Mouse (Mus musculus): Measurements from ENCODE around the gene Srgap2. TPM values are rescaled to one million over a fixed set of nuclear protein-coding genes. Genes with fewer than 3 reads are reported as not detected.

The Srgap2 gene
- polyA plus RNA-seq, 1 experiment from 2014 or later: 19.5 TPM

GRCm38 (mm10) chr1:131514197-131514596 lies 13.0 kb downstream of the Srgap2 start:
- Histone ChIP-seq H3K4me2 (ENCODE audit: low read depth, severe bottlenecking) (no peak overlapping the region), H3K4me1 (ENCODE audit: control insufficient read depth, insufficient read depth, low read length) (no peaks in the 10 kb centered on the region), H3K4me3 (ENCODE audit: low read depth, low read length) (no peak overlapping the region), H3K9me3 (ENCODE audit: control insufficient read depth, low read length) (no peaks in the 10 kb centered on the region), H3K36me3 (ENCODE audit: control insufficient read depth, insufficient read depth, low read length) (no peaks in the 10 kb centered on the region), H3K27me3 (ENCODE audit: control insufficient read depth, insufficient read depth, low read length) (no peaks in the 10 kb centered on the region), H3K27ac (replicated peaks; ENCODE audit: low read depth, low read length) (no peak overlapping the region), H3K9ac (ENCODE audit: low read length) (no peak overlapping the region)
- ATAC-seq (ENCODE audit: insufficient number of reproducible peaks, low FRiP score, low TSS enrichment, low read depth): no peak
- no peak for DNase-seq (ENCODE audit: low spot score)
- 58% methylated on average over 1 of the region's 1 CpGs for WGBS

- DNase-seq (ENCODE audit: low spot score): no peak
- no peaks in the 10 kb centered on the region for H3K36me3 ChIP-seq (ENCODE audit: control insufficient read depth, insufficient read depth, low read length)
- H3K4me2 ChIP-seq (ENCODE audit: low read depth, severe bottlenecking): no peak overlapping the region
- no peak overlapping the region for H3K4me3 ChIP-seq (ENCODE audit: low read depth, low read length)
- H3K27ac ChIP-seq (replicated peaks; ENCODE audit: low read depth, low read length): no peak overlapping the region
- ATAC-seq (ENCODE audit: insufficient number of reproducible peaks, low FRiP score, low TSS enrichment, low read depth): no peak
- WGBS: 97% methylated on average over 2 of the region's 2 CpGs
- no peak overlapping the region for H3K9ac ChIP-seq (ENCODE audit: low read length)
- no peaks in the 10 kb centered on the region for H3K9me3 ChIP-seq (ENCODE audit: control insufficient read depth, low read length)
- no peaks in the 10 kb centered on the region for H3K27me3 ChIP-seq (ENCODE audit: control insufficient read depth, insufficient read depth, low read length)
- H3K4me1 ChIP-seq (ENCODE audit: control insufficient read depth, insufficient read depth, low read length): no peaks in the 10 kb centered on the region
Observed at GRCm38 (mm10) chr1:131513136-131513535, 14.0 kb downstream of the Srgap2 start.

DNA sequence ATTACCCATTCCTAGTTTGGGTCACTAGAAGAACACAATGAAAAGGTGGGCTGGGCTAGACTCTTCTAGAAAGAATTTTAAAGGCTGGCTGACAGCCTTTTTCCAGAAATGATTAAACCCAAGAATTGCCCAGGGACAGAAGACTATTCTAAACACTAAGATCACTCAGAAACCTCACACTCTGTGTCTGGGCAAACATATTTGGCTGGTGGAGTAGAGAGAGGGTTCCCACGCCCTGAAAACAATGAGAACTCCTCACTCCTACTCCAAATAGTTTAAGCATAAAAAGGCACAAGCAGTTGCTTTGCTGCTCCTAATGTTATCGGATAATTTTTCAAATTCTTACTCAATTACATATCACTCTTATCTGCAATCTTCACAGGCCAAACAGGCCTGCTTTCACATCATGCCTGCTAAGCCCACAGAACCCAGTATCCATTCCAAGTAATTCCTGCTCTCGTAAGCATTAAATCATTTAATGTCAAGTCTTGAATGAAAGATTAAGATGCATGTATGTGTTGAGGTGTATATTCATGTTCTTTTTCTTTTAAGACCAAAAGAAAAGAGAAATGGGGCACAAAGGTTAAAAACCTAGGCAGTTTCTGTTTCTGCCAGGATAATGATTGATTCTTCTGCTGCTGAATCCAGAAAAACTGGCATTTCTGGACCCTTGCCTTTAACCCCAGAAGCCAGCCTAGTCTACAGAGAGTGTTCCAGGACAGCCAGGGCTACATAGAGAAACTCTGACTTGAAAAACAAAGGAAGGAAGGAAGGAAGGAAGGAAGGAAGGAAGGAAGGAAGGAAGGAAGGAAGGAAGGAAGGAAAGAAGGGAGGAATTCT lies 15.3 kb downstream of the Srgap2 start:
- ATAC-seq (ENCODE audit: insufficient number of reproducible peaks, low FRiP score, low TSS enrichment, low read depth) (no peak), DNase-seq (ENCODE audit: low spot score) (no peak)
- Histone ChIP-seq H3K9ac (ENCODE audit: low read length) (no peak overlapping the region), H3K4me3 (ENCODE audit: low read depth, low read length) (no peak overlapping the region), H3K36me3 (ENCODE audit: control insufficient read depth, insufficient read depth, low read length) (no peaks in the 10 kb centered on the region), H3K27me3 (ENCODE audit: control insufficient read depth, insufficient read depth, low read length) (no peaks in the 10 kb centered on the region), H3K4me2 (ENCODE audit: low read depth, severe bottlenecking) (no peak overlapping the region), H3K4me1 (ENCODE audit: control insufficient read depth, insufficient read depth, low read length) (no peaks in the 10 kb centered on the region), H3K9me3 (ENCODE audit: control insufficient read depth, low read length) (no peaks in the 10 kb centered on the region), H3K27ac (replicated peaks; ENCODE audit: low read depth, low read length) (no peak overlapping the region)
- WGBS: 84% methylated on average over 3 of the region's 3 CpGs

DNA sequence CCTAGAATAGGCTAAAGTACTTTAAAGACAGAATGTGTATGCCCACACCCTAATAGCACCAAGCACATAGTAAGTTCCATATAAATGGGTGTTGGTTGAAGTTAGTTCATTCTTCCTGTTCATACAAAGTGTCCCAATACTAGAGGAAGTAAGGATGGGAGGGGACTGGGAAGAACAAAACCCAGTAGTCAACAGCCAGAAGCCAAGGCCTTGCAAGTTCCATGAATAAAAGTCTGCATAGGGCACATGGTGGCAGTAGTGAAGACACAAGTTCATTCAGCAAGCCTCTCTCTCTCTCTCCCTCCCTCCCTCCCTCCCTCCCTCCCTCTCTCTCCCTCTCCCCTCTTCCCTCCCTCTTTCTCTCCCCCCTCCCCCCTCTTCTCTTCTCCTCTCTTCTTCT lies 16.0 kb downstream of the Srgap2 start:
- Histone ChIP-seq H3K4me2 (ENCODE audit: low read depth, severe bottlenecking) (no peak overlapping the region), H3K9ac (ENCODE audit: low read length) (no peak overlapping the region), H3K36me3 (ENCODE audit: control insufficient read depth, insufficient read depth, low read length) (no peaks in the 10 kb centered on the region), H3K9me3 (ENCODE audit: control insufficient read depth, low read length) (no peaks in the 10 kb centered on the region), H3K27me3 (ENCODE audit: control insufficient read depth, insufficient read depth, low read length) (no peaks in the 10 kb centered on the region), H3K4me1 (ENCODE audit: control insufficient read depth, insufficient read depth, low read length) (no peaks in the 10 kb centered on the region), H3K27ac (replicated peaks; ENCODE audit: low read depth, low read length) (no peak overlapping the region), H3K4me3 (ENCODE audit: low read depth, low read length) (no peak overlapping the region)
- DNase-seq (ENCODE audit: low spot score) (no peak), ATAC-seq (ENCODE audit: insufficient number of reproducible peaks, low FRiP score, low TSS enrichment, low read depth) (no peak)

DNA sequence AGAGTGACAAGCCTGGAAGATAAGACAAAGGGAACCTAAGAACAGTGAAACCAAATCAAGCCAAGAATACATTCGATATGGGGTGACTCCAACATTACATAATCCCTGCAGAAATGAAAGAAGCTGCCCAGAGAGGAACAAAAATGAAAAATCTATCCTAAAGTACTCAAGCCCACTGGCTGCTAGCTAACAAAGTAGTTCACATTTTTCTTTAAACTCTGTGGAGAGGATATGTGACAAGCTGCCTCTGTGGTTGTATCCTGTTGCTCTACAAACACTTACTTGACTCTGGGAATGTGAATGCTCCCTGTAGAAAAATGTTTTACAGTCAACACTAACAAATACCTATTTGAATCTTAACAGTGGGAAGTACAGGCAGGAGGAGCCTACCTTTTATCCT lies 25.5 kb downstream of the Srgap2 start:
- no peak overlapping the region for H3K4me3 ChIP-seq (ENCODE audit: low read depth, low read length)
- WGBS: 91% methylated on average over 1 of the region's 1 CpGs
- H3K27ac ChIP-seq (replicated peaks; ENCODE audit: low read depth, low read length): no peak overlapping the region
- DNase-seq (ENCODE audit: low spot score) (no peak), ATAC-seq (ENCODE audit: insufficient number of reproducible peaks, low FRiP score, low TSS enrichment, low read depth) (no peak)
- H3K36me3 ChIP-seq (ENCODE audit: control insufficient read depth, insufficient read depth, low read length): no peaks in the 10 kb centered on the region
- no peak overlapping the region for H3K4me2 ChIP-seq (ENCODE audit: low read depth, severe bottlenecking)
- H3K9ac ChIP-seq (ENCODE audit: low read length): no peak overlapping the region
- H3K27me3 ChIP-seq (ENCODE audit: control insufficient read depth, insufficient read depth, low read length): no peaks in the 10 kb centered on the region
- no peaks in the 10 kb centered on the region for H3K9me3 ChIP-seq (ENCODE audit: control insufficient read depth, low read length)
- no peaks in the 10 kb centered on the region for H3K4me1 ChIP-seq (ENCODE audit: control insufficient read depth, insufficient read depth, low read length)

DNA sequence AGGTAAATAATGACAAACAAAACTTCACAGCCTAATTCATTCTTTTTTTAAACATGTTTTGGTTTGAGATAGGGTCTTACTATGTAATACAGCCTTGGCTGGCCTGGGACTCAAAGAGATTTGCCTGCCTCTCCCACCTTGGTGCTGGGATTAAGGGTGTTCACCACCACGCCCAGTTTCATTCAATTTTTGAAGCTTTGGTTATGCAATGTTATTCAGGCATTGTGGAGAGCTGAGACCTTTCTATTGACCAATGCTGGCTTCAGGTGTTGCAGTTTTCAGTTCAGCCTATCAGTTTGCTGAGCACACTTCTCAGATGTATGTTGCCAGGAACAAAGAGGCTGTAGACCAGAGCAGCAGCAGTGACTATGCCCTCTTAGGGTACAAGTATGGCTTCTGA lies 28.9 kb downstream of the Srgap2 start:
- Histone ChIP-seq H3K27me3 (ENCODE audit: control insufficient read depth, insufficient read depth, low read length) (no peaks in the 10 kb centered on the region), H3K36me3 (ENCODE audit: control insufficient read depth, insufficient read depth, low read length) (no peaks in the 10 kb centered on the region), H3K4me1 (ENCODE audit: control insufficient read depth, insufficient read depth, low read length) (no peaks in the 10 kb centered on the region), H3K4me3 (ENCODE audit: low read depth, low read length) (no peak overlapping the region), H3K9me3 (ENCODE audit: control insufficient read depth, low read length) (no peaks in the 10 kb centered on the region), H3K27ac (replicated peaks; ENCODE audit: low read depth, low read length) (no peak overlapping the region), H3K4me2 (ENCODE audit: low read depth, severe bottlenecking) (no peak overlapping the region), H3K9ac (ENCODE audit: low read length) (no peak overlapping the region)
- ATAC-seq (ENCODE audit: insufficient number of reproducible peaks, low FRiP score, low TSS enrichment, low read depth): no peak
- 83% methylated on average over 1 of the region's 1 CpGs for WGBS
- DNase-seq (ENCODE audit: low spot score): no peak

GRCm38 (mm10) chr1:131493966-131494898 lies 32.9 kb downstream of the Srgap2 start:
- DNase-seq (ENCODE audit: low spot score): no peak
- Histone ChIP-seq H3K4me1 (ENCODE audit: control insufficient read depth, insufficient read depth, low read length) (no peaks in the 10 kb centered on the region), H3K27ac (replicated peaks; ENCODE audit: low read depth, low read length) (no peak overlapping the region), H3K36me3 (ENCODE audit: control insufficient read depth, insufficient read depth, low read length) (no peaks in the 10 kb centered on the region), H3K4me3 (ENCODE audit: low read depth, low read length) (no peak overlapping the region), H3K9me3 (ENCODE audit: control insufficient read depth, low read length) (no peaks in the 10 kb centered on the region), H3K27me3 (ENCODE audit: control insufficient read depth, insufficient read depth, low read length) (no peaks in the 10 kb centered on the region), H3K9ac (ENCODE audit: low read length) (no peak overlapping the region), H3K4me2 (ENCODE audit: low read depth, severe bottlenecking) (no peak overlapping the region)
- ATAC-seq (ENCODE audit: insufficient number of reproducible peaks, low FRiP score, low TSS enrichment, low read depth): no peak
- 91% methylated on average over 4 of the region's 4 CpGs for WGBS

DNA sequence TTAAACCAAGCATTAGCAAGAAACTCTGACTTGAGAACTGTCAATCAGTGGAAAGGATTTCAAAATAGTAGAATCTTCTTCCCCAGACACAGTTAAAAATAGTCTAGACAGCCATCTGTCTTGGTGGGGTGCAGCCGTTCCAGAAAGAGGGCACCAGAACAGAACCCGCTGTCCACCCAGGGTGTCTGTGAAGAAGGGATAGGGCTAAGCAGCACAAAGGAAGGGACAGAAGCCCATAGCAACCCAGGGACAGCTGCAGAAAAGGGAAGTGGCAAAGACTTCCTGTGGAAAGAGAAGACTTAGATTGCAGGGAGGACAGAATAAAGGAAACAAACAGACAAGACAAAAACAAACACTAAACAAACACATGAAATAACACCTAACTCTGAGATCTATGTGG lies 34.8 kb downstream of the Srgap2 start:
- Histone ChIP-seq H3K4me1 (ENCODE audit: control insufficient read depth, insufficient read depth, low read length) (no peaks in the 10 kb centered on the region), H3K9me3 (ENCODE audit: control insufficient read depth, low read length) (no peaks in the 10 kb centered on the region), H3K4me2 (ENCODE audit: low read depth, severe bottlenecking) (no peak overlapping the region), H3K27ac (replicated peaks; ENCODE audit: low read depth, low read length) (no peak overlapping the region), H3K36me3 (ENCODE audit: control insufficient read depth, insufficient read depth, low read length) (no peaks in the 10 kb centered on the region), H3K4me3 (ENCODE audit: low read depth, low read length) (no peak overlapping the region), H3K27me3 (ENCODE audit: control insufficient read depth, insufficient read depth, low read length) (no peaks in the 10 kb centered on the region), H3K9ac (ENCODE audit: low read length) (no peak overlapping the region)
- DNase-seq (ENCODE audit: low spot score): no peak
- no peak for ATAC-seq (ENCODE audit: insufficient number of reproducible peaks, low FRiP score, low TSS enrichment, low read depth)
- WGBS: 78% methylated on average over 2 of the region's 2 CpGs
